Mouse (Mus musculus): Measurements from ENCODE around the gene Zfp975. TPM values are rescaled to one million over a fixed set of nuclear protein-coding genes. Genes with fewer than 3 reads are reported as not detected.
"Not testable (repeated sequence)": the region's sequence is repeated elsewhere in the genome, so short reads cannot be mapped to it uniquely, and the experiment has no call there.

Zfp975 gene
- total RNA-seq (2017): 2.0 and 2.1 TPM in 2 replicates

GRCm38 (mm10) chr7:42692362-42693158 lies at the start of gene Zfp975:
Gene Zfp975 (minus strand): TSS chr7:42692742.
- ATAC-seq (ENCODE audit: extremely low read depth, insufficient number of reproducible peaks, low FRiP score, poor library complexity, severe bottlenecking): peak; percentile 73

- ATAC-seq (ENCODE audit: extremely low read depth, insufficient number of reproducible peaks, low FRiP score, poor library complexity, severe bottlenecking): no peak
Observed at GRCm38 (mm10) chr7:42738536-42739210, 46.1 kb upstream of the Zfp975 start.

DNA sequence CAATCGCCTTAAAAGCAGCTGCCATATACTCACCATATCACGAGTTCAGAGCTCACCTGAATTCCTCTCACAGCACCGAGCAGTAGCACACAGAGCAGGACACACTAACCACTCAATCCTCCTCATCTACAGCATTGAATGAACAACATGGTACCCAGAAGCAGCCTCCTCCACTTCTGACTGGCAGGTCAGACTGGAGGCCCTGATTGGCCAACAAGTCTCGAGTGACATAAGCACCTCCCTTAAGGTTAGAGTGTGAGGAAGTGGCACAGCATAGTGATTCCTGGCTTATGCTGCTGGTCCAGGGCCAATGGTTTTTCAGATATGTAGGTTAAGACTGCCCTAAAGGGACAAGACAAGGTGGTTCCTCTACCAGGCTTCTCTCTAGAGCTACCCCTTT lies 34.4 kb upstream of the Zfp975 start, which contains the start of gene Gm17067:
TSS of gene Gm17067 (minus strand) at position 101 of the 400 bp plus-strand sequence.
- not testable (repeated sequence) for ATAC-seq (ENCODE audit: extremely low read depth, insufficient number of reproducible peaks, low FRiP score, poor library complexity, severe bottlenecking)

DNA sequence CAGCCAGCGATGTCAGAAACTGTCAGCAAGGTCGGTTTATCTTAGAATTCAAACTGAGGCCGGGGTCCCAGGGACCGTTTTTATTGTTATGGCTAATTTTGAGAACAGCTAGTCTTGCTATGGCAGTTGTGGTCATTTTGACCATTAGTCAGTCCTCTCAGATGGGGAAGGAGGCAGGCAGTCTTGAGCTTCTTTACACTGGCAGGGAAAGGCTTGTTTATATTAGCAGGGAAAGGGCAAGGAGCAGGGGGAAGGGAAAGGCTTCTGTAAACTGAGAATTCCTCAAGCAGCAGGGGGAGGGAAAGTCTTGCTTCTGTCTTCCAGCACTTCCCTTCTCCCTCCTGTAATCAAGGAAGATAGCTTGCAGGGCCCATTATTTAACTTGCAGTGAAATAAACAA lies 709 bp upstream of the Zfp975 start:
- ATAC-seq (ENCODE audit: extremely low read depth, insufficient number of reproducible peaks, low FRiP score, poor library complexity, severe bottlenecking): not testable (repeated sequence)

DNA sequence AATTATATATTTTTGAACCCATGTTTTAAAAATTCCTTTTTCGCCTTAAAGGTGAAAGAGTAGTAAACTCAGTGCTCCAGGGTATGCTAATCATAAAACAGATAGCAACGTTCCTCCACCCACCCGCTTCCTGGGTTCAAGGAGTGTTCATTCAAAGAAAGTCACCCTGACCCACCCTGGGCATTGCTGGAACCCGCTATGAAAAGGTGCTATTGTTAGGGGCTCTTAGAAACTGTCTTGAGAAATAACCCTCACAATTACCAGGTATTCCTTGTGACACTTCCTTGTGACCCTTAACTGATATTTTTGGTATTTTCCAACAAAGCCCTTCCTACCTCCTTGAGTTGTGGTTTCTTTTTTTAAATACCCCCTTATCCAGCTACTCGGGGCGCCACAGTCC lies 12.5 kb downstream of the Zfp975 start:
- not testable (repeated sequence) for ATAC-seq (ENCODE audit: extremely low read depth, insufficient number of reproducible peaks, low FRiP score, poor library complexity, severe bottlenecking)

GRCm38 (mm10) chr7:42679646-42680045 lies 12.9 kb downstream of the Zfp975 start:
- not testable (repeated sequence) for ATAC-seq (ENCODE audit: extremely low read depth, insufficient number of reproducible peaks, low FRiP score, poor library complexity, severe bottlenecking)

GRCm38 (mm10) chr7:42660140-42660539 lies 32.4 kb downstream of the Zfp975 start:
- ATAC-seq (ENCODE audit: extremely low read depth, insufficient number of reproducible peaks, low FRiP score, poor library complexity, severe bottlenecking): not testable (repeated sequence)

- ATAC-seq (ENCODE audit: extremely low read depth, insufficient number of reproducible peaks, low FRiP score, poor library complexity, severe bottlenecking): not testable (repeated sequence)
Observed at GRCm38 (mm10) chr7:42655211-42655610, 37.3 kb downstream of the Zfp975 start.

GRCm38 (mm10) chr7:42643120-42643620 lies 49.4 kb downstream of the Zfp975 start:
- ATAC-seq (ENCODE audit: extremely low read depth, insufficient number of reproducible peaks, low FRiP score, poor library complexity, severe bottlenecking): not testable (repeated sequence)

DNA sequence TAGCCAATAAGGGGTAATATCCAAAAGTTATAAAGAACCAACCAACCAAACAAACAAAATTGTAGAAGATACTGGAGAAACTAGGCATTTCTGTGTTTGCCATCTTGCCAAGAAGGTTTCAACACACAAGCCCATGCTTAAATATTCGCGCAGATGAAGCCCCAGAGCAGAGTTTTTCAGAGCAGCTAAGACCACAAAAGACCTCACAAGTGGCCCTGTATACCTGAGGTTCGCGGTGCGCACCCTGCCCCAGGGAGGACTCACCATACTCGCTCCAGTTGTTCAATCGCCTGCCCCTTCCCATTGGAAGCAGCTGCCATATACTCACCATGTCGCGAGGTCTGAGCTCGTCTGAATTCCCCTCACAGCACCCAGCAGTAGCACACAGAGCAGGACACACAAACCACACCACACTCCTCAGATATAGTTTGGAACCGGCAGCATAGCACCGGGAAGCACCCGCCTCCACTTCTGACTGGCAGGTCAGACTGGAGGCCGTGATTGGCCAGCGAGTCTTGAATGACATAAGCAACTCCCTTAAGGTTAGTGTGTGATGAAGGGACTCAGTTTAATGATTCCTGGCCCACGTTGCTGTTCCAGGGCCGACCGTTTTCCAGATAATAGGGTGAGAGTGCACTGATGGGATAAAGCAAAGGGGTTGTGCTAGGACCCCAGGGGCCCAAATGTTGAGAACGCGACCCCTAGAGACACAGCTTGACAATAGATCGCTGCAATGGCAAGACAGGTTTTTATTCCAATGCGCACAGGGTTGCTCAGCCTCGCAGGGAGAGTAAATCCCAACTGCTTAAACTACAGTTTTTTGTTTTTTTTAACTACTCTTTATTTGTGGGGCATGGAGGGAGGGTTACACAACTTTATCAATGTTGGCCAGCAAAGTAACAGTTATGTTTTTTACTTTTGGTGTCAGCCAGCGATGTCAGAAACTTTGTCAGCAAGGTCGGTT lies 50.1 kb downstream of the Zfp975 start, which contains the start of gene Zfp976:
TSS of gene Zfp976 (minus strand) at position 437 of the 964 bp plus-strand sequence.
- 0 out of 2 replicates have a peak, but pooled peaks have one; percentile 16 for ATAC-seq (ENCODE audit: extremely low read depth, insufficient number of reproducible peaks, low FRiP score, poor library complexity, severe bottlenecking)

- not testable (repeated sequence) for ATAC-seq (ENCODE audit: extremely low read depth, insufficient number of reproducible peaks, low FRiP score, poor library complexity, severe bottlenecking)
Observed at GRCm38 (mm10) chr7:42631031-42631430, 61.5 kb downstream of the Zfp975 start.

Other genes with a start within 250 kb of the Zfp975 start
- not detected in 2 replicates for gene 4933421I07Rik, start 244.6 kb downstream of the Zfp975 start, total RNA-seq (2017)
- gene Zfp141, start 187.0 kb downstream of the Zfp975 start, total RNA-seq (2017): 13.1 and 15.0 TPM in 2 replicates
- not detected in 2 replicates for gene Gm21028, start 114.2 kb downstream of the Zfp975 start, total RNA-seq (2017)
- gene Zfp977, start 100.2 kb downstream of the Zfp975 start, total RNA-seq (2017): 0.58 TPM in 1 of 2 replicates, not detected in the other
- gene Zfp976, start 50.2 kb downstream of the Zfp975 start, total RNA-seq (2017): 0.25 and 0.70 TPM in 2 replicates
- not detected in 2 replicates for gene Gm17067, start 34.3 kb upstream of the Zfp975 start, total RNA-seq (2017)
- gene Vmn2r62, start 100.8 kb upstream of the Zfp975 start, total RNA-seq (2017): not detected in 2 replicates
- gene Gm2381, start 174.5 kb upstream of the Zfp975 start, total RNA-seq (2017): 0.12 TPM in 1 of 2 replicates, not detected in the other
- under 0.01 TPM in 1 of 2 replicates, not detected in the other for gene Vmn2r63, start 241.1 kb upstream of the Zfp975 start, total RNA-seq (2017)